Mouse (Mus musculus) fat pad, adult 2 months (tissue): ENCODE measurements around the gene Pdp2.

Source experiments
- DNase-seq: peaks from one replicate; pipeline ENCODE4 v3.0.0-alpha.2; 2011; ENCODE audit warnings: low read depth, low spot score; ENCODE audit errors: extremely low read depth

Pdp2 gene

DNA sequence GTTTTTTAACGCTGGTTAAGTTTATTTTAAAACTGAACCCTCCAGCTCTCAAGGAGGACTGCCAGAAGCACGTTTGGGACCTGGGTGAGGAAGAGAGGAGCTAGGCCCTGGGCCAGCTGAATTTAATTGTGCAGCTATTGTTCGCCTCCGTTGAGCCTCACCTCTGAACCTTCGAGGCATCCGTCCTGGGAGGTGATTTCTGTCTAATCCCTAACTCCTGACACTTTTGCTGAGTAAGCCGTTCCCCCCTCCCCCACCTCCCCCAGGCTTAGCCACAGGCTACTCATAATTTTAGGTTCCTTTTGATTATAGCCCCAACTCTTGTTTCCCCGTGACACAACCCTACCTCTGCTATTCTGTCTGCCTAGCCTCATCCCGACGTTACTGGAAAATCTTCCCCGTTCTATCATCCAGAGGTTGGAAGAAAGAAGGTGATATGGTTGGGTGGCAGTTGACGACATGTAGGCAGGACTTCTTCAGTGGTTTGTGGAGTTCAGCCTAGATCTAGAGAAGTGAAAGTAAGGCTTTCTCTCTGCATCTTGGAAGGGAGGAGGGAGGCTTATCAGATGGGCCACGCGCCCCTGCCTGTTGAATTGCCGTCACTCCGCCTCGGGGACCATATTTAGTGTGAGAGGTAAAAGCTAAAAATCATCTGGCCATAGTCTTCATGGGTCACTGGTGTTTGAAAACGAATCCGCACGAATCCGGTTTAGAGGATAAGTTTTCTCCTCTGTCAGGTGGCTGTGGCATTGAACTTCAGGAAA is 4.7 kb downstream of the Pdp2 start:
- DNase-seq = no peak

DNA sequence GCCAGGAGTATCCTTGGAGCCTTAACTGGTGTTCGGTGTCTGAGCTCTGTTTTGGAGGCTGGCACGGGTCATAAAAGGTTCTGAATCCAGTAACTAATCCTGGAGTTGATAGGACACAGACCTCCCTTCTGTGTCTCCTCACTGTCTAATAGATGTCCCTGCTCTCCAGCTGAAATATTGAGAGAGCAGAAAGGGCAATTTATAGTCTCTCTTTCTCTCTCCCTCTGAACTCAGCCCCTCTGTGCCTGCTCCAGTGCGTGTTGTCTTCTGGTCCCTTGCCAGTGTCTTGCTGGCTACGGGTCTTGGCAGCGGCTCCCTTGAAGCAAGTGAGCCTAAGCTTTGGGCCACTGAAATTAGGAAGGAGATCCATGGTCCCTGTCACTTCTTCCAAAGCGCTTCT is 6.4 kb downstream of the Pdp2 start:
- no peak for DNase-seq

DNA sequence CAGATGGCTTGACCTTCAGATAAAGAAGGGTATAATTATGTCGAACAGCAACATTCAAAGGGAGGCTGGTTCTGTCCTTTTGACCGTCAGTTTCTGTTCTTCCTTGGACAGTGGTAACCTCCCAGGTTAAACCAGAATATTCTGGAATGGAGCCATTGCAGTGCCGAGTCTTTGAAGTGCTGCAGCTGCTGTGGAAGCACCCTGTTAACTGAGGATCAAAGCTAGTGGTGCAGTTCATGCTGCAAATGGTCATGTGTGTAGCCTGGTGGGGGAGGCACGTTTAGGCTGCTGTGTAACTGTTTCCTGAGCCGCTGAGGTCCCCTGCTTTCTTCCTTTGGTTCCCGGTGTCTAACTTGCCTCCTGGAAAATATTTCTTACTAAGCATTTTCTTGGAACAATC is 7.2 kb downstream of the Pdp2 start:
- no peak for DNase-seq

DNA sequence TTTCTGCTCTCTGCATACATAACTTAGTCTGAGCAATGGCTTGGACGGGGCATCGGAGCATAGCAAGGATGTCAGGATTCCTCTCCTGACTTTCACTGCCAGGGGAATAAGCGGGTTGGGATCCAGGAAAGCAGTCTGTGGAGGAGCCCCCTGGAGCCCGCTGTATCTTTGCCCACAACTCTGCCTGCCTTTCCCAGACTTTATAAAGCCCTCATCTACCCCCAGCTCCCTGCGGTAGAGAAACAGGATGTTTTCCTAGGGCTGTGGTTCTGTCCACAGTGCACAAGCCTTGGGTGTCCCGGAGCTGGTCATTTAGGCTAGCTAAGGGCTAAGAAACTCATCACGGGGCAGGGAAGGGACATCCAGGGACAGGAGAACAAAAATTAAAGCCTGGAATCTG is 10.1 kb downstream of the Pdp2 start:
- DNase-seq = no peak

DNA sequence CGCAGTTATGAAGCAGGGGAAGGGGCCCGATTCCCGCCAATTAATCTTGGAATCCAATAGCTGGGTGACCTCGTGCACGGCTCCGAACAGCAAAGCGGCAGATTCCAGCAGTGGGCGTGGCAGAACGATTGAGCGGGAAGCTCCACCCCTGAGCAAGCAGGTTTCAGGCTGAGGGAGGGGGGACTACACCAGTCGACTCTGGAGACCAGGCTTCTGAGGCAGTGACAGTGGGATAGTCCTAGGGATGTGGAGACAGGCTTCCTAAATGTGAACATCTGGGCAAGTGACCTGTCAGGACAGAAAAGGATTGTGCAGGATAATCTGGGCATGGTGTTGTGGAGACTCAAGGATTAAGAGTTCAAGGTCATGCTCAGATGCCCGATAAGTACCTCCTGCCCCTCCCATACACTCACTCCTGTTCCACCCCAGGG is 10.7 kb downstream of the Pdp2 start:
- no peak for DNase-seq

DNA sequence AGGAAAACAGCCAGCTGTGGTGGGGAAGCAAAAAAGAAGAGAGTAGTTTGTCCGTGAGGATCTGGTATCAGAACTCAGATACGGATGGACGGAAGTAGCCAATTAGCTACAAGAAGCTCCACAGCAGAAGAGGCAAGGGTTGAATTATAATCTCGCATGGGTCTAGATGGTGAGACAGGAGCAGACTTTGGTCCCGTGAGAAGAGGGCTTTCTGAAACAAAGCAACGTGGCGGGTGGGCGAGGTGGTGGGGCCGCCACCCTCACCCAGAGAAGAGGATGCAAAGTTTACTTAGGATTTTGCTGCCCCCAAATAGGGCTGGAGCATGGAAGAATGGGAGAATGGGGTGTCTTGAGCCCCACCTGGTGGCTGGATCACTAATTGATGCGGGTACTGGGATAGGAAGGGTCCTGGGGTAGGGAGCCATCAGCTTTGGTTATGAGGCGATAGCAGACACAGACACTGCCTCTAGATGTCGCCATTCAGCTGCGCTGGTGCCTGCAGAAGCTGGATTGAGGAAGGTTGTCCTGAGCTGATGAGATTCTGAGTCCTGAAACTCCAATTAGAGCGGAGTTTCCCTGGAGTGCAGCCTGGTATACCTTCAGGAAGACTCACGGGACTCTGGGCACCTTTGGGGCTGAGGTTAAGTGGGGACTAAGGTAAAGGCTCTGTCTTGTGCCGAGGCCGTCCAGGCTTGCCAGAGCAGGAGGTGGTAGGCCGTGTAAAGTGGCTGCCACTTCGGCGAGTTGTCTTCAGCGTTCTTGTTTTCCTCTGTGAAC is 11.4 kb downstream of the Pdp2 start:
- no peak for DNase-seq

DNA sequence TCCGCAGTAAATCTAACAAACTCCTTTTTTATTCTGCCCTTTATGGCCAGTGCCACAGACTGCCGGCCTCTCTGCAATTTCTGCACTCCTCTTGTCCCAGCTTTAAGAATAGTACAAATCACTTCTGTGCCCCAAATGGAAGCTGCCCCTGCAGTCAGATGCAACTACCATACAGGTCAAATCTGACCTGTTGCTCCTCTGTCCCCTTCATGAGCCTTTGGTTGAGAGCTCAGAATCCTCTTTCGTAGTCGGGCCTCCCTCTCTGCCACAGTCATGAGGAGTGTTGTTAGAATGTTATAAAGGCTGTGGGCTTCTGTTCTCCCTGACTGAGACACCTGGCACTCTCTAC is 12.0 kb downstream of the Pdp2 start:
- no peak for DNase-seq

DNA sequence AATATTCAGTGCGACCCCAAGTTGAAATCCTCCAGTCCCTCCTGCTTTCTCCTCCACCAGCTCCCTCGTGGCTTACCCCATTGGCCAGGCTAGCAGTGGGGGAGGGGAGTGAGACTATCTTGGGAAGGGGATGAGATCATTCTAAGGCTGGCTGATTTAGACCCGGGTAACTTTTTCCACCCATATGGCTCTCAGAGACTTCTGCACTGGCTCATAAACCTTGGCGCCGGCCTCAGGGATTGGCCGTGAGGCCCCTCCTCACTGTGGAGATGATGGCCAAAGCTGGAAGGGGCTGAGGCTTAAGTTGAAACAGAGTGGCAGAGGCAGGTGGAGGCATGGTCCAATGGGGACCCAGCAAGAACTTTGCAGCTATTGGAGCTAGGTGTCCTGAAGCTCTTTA is 15.1 kb downstream of the Pdp2 start:
- DNase-seq = no peak

DNA sequence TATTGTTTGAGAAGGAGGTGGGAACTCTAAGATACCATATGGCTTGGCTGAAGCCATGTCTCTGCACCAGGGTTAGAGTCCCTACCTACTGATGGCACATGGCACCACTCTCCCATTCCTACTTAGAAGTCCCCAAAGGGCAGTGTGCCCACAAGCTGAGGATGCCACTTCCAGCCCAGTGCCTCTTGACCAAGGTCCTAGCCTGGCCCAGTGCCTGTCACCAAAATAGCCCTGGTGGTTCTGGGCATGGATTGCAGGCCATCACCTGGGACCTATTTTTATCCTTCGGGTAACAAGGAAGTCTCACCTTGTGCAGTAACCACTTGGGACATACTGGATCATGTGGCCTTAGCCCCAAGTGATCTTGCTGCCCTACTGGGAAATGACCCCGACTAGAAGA is 16.7 kb downstream of the Pdp2 start:
- no peak for DNase-seq

DNA sequence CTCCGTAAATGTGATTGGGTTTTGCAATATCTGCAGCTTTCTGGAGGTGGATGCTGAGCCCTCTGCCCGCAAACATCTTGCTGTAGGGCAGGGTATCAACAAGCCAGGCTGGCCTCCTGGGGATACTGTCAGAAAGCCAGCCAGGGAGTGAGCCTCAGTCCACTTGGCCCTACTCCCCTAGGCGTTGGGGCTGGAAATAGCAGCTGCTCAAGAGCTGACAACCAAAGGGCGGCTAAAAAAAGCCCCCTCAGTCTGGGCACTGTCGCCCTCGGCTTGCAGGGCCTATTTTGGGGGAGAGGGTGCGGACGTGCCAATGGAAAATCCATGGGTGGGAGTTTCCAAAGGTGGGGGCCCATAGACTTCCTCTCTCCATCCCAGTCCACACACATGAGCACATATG is 18.0 kb downstream of the Pdp2 start:
- DNase-seq = no peak

DNA sequence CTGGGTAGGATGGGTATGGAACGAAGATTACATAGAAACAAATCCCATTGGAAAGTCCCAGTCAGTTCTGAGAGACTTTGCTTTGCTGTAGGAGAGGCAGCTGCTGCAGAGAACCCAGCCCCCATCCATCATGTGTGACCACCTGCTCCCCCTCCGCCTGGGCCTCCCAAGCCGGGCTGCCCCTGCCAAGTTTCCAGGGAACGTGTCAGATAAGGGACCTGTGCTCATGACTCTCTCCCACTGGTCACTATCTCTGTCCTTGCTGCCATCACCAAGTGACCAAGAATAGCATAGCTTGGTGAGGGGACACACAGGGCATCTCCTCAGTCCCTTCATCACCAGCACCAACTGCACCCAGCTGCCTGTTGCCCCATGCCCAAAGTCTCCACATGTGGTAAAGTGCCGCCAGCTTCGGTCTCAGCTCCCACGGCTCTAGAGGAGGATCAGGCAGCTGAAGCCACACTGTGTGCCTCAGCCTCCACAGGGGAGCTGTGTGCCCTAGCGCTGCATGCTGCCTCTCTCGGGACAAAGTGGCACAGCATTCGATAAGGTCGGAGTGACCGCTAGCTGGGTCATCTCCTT is 19.0 kb downstream of the Pdp2 start:
- no peak for DNase-seq

DNA sequence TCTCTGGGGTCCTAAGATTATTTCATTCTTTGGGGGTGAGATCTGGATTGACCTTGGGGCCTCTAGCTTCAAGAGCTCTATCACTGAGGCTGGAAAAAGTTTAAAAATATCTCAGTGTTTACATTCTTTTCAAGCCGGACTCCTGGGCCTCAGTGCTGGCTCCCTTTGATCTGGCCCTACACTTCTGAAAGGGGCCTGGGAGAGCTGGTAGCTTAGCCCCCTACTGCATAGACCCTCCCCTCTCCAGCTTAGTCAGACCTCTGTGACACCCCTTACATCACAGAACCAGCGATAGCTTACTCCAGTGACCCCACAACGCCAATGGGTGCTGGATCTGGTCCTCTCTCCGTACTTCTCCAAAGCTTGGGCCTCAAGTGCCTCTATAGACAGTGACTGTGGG is 20.4 kb downstream of the Pdp2 start:
- DNase-seq = no peak

DNA sequence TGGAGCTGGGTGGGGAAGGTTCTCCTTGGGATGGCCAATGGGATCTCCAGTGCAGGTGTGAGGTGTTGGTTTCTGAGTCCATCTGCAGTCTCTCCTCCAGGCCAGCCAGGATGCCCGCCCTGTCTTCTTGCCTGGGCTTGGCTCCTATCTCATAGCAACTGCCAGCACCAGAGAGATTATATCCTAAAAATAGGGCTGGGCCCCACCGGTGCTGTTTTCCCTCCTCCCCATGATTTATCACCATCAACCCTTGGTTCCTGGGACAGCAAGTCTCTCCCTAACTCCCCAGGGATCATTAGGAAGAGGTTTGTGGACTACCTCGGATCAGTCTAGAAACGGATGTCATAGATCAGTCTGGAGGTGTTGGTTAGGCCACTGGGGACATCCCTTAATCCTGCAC is 21.9 kb downstream of the Pdp2 start:
- DNase-seq = no peak

DNA sequence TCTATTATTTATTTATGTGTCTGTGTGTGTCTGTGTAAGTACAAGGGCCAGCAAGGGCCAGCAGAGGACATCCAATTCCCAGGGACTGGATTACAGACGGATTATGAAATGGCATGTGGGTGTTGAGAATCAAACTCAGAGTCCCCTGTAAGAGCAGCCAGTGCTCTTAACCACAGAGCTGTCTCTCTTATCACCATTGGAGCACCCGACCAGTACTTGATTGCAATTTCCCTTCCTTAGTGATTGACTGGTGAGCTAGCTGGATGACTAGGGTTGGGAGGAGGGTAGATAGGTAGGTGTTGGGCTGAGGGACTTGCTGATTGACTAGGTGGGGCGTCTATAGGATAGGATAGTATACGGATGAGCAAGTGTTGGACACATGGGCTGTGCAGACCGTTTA is 29.5 kb downstream of the Pdp2 start:
- no peak for DNase-seq

DNA sequence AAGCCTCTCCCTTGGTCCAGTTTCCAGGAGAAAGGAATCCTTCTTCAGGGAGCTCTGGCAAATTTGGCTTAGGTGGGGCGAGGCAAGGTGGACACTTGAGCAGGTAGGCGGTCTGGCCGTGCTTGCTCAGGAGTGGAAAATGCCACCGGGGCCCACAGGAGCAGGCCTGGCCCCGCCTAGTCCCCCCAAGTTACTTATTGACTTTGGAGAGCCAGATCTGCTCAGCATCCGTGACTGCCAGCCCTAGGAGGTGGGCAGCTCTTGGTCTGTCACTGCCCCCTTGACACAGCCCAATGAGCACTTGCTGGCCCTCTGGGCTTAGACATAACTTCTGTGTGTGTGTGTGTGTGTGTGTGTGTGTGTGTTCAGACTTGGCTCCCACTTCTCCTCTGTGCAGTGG is 32.9 kb downstream of the Pdp2 start, which contains the start of gene Cdh16:
Gene Cdh16, minus strand, starts transcription at position 236 of the 400 bp plus-strand sequence.
- DNase-seq = no peak

DNA sequence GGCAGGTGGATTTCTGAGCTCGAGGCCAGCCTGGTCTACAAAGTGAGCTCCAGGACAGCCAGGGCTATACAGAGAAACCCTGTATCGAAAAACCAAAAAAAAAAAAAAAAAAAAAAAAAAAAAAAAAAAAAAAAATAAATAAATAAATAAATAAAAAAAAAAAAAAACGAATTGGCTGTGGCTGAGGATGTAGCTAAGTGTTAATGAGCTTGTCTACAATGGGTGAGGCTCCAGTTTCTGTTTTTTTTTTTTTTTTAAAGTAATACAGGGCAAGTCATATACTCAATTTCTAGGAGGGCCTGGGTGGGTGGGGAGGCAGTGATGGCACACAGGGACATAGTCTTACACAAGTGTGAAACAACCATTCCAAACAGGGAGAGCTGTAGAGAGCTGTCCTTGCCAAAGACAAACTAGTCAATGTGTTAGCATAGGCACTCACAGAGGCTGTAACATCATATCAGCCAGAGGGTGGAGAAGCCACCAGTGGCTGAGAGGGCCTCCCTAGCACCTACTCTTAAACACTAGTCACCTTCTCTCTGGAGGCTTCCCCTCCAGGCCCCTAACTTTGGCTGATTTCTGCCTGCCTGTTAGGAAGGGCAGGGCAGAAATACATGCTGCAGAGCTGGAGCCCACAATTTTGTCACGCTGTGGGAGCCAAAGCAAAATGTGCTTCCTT is 36.0 kb downstream of the Pdp2 start:
- no peak for DNase-seq

DNA sequence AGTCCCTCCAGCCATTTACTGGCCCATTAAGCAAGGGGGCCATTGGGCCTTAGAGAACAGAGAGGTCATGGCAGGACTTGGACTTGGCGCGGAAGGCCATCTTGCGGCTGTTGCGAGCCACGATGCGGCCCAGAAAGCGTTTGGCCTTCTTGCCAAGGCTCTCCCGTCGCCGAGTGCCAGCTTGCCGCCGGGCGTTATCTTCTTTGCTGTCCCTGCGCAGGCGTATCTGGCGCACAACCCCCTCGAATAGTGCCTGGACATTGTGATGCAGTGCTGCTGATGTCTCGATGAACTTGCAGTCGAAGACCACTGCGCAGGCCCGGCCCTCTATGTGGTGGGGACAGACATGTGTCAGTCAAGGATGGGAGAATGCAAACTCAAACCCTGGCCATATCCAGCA is 37.2 kb downstream of the Pdp2 start:
- DNase-seq = no peak

DNA sequence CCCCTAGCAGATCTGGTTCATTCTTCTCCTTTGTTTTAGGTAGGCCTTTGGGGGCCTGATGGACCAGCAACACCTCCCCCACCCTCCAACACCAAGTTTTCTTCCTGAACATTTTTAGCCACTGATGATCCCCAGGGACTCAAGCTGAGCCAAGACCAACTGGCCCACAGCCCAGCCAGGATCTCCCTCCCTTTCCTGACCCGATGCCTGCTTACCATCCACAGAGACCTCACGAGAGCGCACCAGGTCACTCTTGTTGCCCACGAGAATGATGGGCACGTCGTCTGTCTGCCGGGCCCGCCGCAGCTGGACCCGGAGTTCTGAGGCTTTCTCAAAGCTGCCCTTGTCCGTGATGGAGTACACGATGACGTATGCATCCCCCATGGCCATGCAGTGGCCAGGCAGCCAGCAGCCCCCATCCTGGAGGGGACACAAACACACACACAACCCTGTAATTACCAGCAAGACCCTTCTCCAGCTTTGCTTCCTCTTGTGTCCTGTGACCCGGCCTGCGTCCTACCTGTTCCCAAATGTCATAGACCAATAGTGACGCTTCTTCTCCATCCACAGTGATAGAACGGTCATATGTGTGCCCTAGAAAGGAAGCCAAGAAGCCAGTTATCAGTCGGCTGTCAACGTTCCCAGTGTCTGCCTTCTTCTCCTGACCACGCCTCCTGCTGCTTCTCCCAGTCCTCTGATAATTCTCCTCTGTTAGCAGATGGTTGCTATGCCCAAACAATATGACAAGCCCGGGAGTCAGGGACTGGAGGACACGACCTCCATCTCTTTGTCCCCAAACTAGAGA is 38.3 kb downstream of the Pdp2 start:
- no peak for DNase-seq

DNA sequence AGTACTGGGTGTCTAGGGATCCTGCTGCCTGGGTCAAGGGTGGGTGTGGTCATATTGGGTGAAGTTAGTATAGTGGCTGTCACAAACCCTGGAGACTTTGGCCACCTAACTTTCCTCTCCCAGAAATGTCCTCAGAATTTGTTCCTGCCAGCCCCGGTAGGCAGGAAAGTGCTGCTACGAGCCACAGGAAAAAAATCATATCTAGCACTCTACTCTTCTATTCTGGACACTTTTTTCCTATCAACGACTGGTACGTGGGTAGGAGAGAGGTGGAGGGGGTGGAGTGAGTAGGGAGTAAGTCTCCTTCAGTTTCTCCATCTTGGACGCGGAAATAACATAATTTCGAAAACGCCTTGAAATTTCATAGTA is 38.8 kb downstream of the Pdp2 start:
- DNase-seq = no peak

DNA sequence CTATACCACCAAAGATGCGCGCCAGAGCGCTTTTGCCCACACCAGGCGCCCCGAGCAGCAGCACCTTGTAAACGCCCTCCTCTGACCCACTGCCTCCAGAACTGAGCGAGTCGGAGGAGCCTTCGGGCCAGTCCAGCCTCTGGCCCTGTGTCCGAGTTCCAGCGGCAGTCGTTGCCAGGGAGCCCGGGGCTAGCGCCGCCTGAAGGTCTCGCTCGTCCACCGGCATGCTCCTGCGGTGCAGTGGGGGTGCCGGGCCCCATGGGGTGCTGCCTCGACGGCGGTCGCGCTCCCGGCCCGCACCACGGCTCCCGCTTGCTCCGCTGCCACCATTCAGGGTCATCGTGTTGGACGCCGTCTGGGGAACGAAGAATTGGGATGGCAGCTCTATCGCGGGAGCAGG is 39.3 kb downstream of the Pdp2 start:
- DNase-seq = no peak
